10 mouse cellular contexts compared by ENCODE assay signal in genomic region chr5:128954371-128954770, GRCm38 (mm10). TPM values are rescaled to one million over a fixed set of nuclear protein-coding genes. Genes with fewer than 3 reads are reported as not detected.
DNase-seq lines count a peak whose midpoint lies in the region; ATAC-seq and TF ChIP-seq lines count a peak whose summit lies in the region.
"Not testable (repeated sequence)": the region's sequence is repeated elsewhere in the genome, so short reads cannot be mapped to it uniquely, and the experiment has no call there.
"Had no signal": no experiment of that assay in that cellular context is flagged by ENCODE, and none has a peak within 500 bp of the region (broad histone marks: within the 10 kb centered on the region; RNA-seq: fewer than 3 reads in every experiment).

No protein-coding gene starts in this region.

- H3K4me3 ChIP-seq in E14TG2a.4 (replicated peaks; ENCODE audit: low read length); embryonic facial prominence, embryonic 11.5 days (ENCODE audit: low read depth, low read length); hindbrain, embryonic 11.5 days (ENCODE audit: low read depth, low read length); layer of hippocampus, adult 2 months; lung, embryonic 14.5 days (ENCODE audit: low read depth, low read length): not testable (repeated sequence)

- not testable (repeated sequence) for ATAC-seq in embryonic facial prominence, embryonic 11.5 days (replicated peaks; ENCODE audit: insufficient number of reproducible peaks, low FRiP score, low TSS enrichment, low read depth); hindbrain, embryonic 11.5 days (ENCODE audit: low FRiP score); lung, embryonic 14.5 days (ENCODE audit: insufficient read depth)

- peak; percentile 53 for DNase-seq in brain, adult 2 months (ENCODE audit: low read depth, low spot score)
- DNase-seq in embryonic facial prominence, embryonic 11.5 days (ENCODE audit: low spot score), result peak; percentile 17
- peak; percentile 32 for DNase-seq in hindbrain, embryonic 11.5 days (ENCODE audit: low spot score)
- DNase-seq in layer of hippocampus, adult 2 months (ENCODE audit: low spot score in 2 of 2), result peak in 1 of 2 experiments; percentile 60
- not testable (repeated sequence) for DNase-seq in lung, embryonic 14.5 days
- peak; percentile 40 for DNase-seq in retina, embryonic 14.5 days (ENCODE audit: low spot score)
- peak; percentile 24 for DNase-seq in thymus, postnatal 14 days

- H3K27me3 ChIP-seq in E14TG2a.4 (ENCODE audit: insufficient read depth, low read length), result peaks cover 22% of the 10 kb centered on the region
- not testable (repeated sequence) for H3K27me3 ChIP-seq in embryonic facial prominence, embryonic 11.5 days (ENCODE audit: control insufficient read depth, insufficient read depth, low read length); hindbrain, embryonic 11.5 days (ENCODE audit: control insufficient read depth, insufficient read depth, low read length)
- H3K27me3 ChIP-seq in lung, embryonic 14.5 days (ENCODE audit: insufficient read depth, low read length), result peaks cover 19% of the 10 kb centered on the region; the same call in 1 of the 2 replicates

- TF ChIP-seq CTCF in E14TG2a.4 (conservative IDR thresholded peaks at IDR 0.05; ENCODE audit: low read length), result peak; percentile 68
- TF ChIP-seq CTCF in layer of hippocampus, adult 2 months (conservative IDR thresholded peaks at IDR 0.05), result peak; percentile 75
- peak; percentile 37 for TF ChIP-seq CTCF in lung, embryonic 14.5 days (IDR thresholded peaks at IDR 0.05; ENCODE audit: low read depth)

- whole genome bisulfite sequencing in embryonic facial prominence, embryonic 11.5 days, result 88% methylated on average over 5 of the region's 5 CpGs
- 88% methylated on average over 5 of the region's 5 CpGs for WGBS in hindbrain, embryonic 11.5 days
- WGBS in lung, embryonic 14.5 days, result 85% methylated on average over 5 of the region's 5 CpGs

- H3K27ac ChIP-seq in embryonic facial prominence, embryonic 11.5 days (replicated peaks; ENCODE audit: low read depth, low read length); hindbrain, embryonic 11.5 days (ENCODE audit: low read depth, low read length); layer of hippocampus, adult 2 months; lung, embryonic 14.5 days (ENCODE audit: low read depth): not testable (repeated sequence)

- not testable (repeated sequence) for H3K36me3 ChIP-seq in E14TG2a.4 (ENCODE audit: insufficient read depth, low read length); embryonic facial prominence, embryonic 11.5 days (replicated peaks; ENCODE audit: control insufficient read depth, insufficient read depth, low read depth, low read length); hindbrain, embryonic 11.5 days (ENCODE audit: control insufficient read depth, insufficient read depth, low read length); lung, embryonic 14.5 days (ENCODE audit: insufficient read depth)

- H3K9me3 ChIP-seq in E14TG2a.4 (ENCODE audit: low read length); embryonic facial prominence, embryonic 11.5 days (replicated peaks; ENCODE audit: control insufficient read depth, low read length); hindbrain, embryonic 11.5 days (ENCODE audit: control insufficient read depth, low read length); lung, embryonic 14.5 days (ENCODE audit: low read depth, low read length): not testable (repeated sequence)

- not testable (repeated sequence) for H3K4me2 ChIP-seq in embryonic facial prominence, embryonic 11.5 days (ENCODE audit: low read depth, low read length); hindbrain, embryonic 11.5 days (replicated peaks; ENCODE audit: low read depth, low read length); lung, embryonic 14.5 days

- H3K4me1 ChIP-seq in E14TG2a.4 (replicated peaks; ENCODE audit: low read depth, low read length), result peaks cover 31% of the 10 kb centered on the region
- not testable (repeated sequence) for H3K4me1 ChIP-seq in embryonic facial prominence, embryonic 11.5 days (ENCODE audit: control insufficient read depth, insufficient read depth, low read length); hindbrain, embryonic 11.5 days (replicated peaks; ENCODE audit: control insufficient read depth, insufficient read depth, low read length); lung, embryonic 14.5 days (ENCODE audit: insufficient read depth)

- H3K9ac ChIP-seq in embryonic facial prominence, embryonic 11.5 days (replicated peaks; ENCODE audit: low read length); hindbrain, embryonic 11.5 days (ENCODE audit: low read depth, low read length); lung, embryonic 14.5 days: not testable (repeated sequence)

RNA-seq across cellular contexts. Expression of gene Rimbp2, which starts 1.1 kb away (rescaled TPM):
- polyA plus RNA-seq in embryonic facial prominence, embryonic 11.5 days (2014; fragmentation: Nextera tagmentation; extraction: Ambion mirVana), result 0.69 and 1.4 TPM in 2 replicates
- polyA plus RNA-seq in hindbrain, embryonic 11.5 days (2014; fragmentation: Nextera tagmentation; extraction: Ambion mirVana), result 1.2 and 1.4 TPM in 2 replicates
- 100 to 1,000 TPM; 126 to 139 TPM for total RNA-seq in layer of hippocampus, adult 2 months (2021)
- 0.28 TPM in 1 of 2 replicates, not detected in the other for polyA plus RNA-seq in lung, embryonic 14.5 days (2014; fragmentation: Nextera tagmentation; extraction: Ambion mirVana)
- total RNA-seq: CH12.LX had no signal
- polyA plus RNA-seq: liver, embryonic 12.5 days had no signal

RNA-seq across cellular contexts. Expression of gene Stx2, which starts 54.0 kb away (rescaled TPM):
- 32.8 and 34.4 TPM in 2 replicates for polyA plus RNA-seq in embryonic facial prominence, embryonic 11.5 days (2014; fragmentation: Nextera tagmentation; extraction: Ambion mirVana)
- 25.1 and 31.0 TPM in 2 replicates for polyA plus RNA-seq in hindbrain, embryonic 11.5 days (2014; fragmentation: Nextera tagmentation; extraction: Ambion mirVana)
- total RNA-seq in layer of hippocampus, adult 2 months (2021), result 10 to 100 TPM; 30.9 to 31.8 TPM
- polyA plus RNA-seq in lung, embryonic 14.5 days (2014; fragmentation: Nextera tagmentation; extraction: Ambion mirVana), result 27.1 and 28.5 TPM in 2 replicates
